Mouse (Mus musculus): ENCODE results near the gene Retsat.

Retsat gene

GRCm38 (mm10) chr6:72588307-72588706, 10.0 kb upstream of the Retsat start:
- in situ Hi-C loops (cut with MboI, MseI): no loop called here

- in situ Hi-C loops (cut with MboI, MseI): no loop called here
These were observed 8.2 kb upstream of the Retsat start for GRCm38 (mm10) chr6:72590111-72590510.

DNA sequence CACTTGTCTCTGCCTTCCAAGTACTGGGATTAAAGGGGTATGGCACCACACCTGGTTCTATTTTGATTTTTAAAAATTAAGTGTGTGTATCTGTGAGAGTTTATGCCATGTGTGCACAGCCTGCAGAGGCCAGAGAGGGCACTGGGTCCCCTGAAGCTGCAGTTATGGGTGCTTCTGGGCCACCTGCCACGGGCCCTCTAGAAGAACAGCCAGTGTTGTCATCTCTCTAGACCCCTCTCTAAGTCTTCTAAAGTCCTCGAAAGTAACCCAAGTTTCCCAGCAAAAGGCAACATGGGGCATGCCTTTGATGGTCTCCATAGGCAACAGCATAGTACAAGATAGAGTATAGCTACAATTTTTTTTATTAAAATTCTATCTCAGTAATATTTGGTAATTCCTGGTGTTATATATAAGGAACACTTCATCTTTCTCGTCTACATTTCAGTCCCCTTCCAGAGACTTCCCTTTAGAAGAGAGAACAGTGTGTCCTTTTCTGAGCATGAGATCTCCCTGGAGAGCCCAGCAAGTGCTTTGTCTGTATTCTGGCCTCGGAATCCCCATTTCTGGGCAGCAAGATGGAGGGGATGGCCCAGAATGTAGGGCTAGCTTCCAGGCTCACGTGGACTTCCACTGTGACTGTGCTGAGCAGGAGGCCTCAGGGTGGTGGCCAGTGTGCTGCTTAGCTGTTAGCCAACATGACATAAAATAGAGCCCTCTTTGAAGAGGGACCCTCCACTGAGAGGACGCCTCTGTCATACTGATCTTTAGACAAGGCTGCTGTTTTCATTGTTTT, 5.1 kb upstream of the Retsat start:
- in situ Hi-C loops (cut with MboI, MseI): no loop called here

- in situ Hi-C loops (cut with MboI, MseI): no loop called here
These were observed 4.4 kb upstream of the Retsat start for GRCm38 (mm10) chr6:72593914-72594313.

DNA sequence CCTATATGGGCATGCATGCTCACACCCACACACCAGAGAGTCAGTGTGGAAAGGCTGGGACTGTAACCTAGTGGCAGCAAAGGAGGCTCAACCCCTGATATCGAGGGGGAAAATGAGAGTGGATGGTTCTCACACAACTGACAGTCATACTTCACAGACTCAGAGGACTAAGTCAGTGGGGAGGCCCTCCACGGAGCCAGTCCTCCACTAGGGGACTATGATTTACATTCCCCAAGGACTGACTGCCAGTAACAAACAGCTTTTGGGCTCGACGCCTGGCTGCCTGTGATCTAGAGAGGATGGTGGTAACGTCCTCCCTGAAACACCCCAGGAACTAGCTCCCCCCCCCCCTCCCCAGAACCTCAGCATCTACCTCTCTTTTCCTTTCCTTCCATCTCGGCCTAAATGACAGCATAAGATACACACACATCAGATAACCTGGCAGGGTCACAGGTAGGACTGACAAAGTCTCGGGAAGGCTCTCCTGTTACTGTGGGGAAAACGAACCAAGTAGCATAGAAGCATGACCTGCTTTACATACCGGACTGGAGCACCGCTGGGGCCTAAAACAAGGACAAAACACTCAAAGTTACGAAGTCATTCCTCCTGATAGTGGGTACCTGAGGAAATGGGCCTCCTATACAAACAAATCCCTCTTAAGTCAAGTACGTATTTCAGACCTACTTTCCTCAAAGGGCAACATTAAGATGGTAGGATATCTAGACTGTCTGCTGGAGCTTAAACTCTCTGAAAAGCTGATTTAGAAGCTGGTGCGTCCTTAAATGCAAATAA, 996 bp upstream of the Retsat start:
- in situ Hi-C loops (cut with MboI, MseI): no loop called here

DNA sequence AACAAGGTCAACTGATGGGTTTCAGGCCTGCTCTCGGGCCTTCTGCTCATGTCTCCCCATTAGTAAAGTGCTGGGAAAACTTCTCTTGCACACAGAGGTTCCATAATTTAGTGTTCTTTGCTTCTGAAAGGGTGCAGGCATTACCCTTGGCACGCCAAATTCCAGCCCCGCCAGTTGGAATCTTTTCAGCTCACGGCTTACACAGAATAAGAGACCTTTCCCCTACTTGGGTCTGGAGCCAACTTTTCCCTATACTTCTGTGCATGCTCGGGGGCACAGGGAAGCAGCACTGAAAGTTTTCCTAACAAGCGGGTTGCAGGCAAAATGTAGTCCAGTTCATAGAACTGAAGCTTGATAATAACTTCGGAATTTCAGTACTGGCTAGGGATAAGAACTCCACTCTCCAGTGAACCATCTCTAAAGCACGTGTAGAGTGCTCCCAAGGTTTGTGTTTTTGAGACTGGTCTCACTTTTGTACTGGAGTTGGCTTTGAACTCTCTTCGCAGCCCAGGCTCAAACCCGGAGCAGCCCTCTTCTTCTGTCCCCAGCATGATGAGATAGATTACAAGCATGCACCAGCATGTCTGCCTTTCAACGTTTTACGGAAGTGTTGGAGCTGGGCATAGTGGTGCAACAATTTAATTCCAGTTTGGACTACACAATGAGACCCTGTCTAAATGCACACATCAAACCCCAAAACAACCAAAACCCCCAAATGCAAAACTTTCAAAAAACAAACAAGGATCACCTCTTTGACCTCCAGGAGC, 699 bp downstream of the Retsat start:
- in situ Hi-C loops (cut with MboI, MseI): no loop called here

- in situ Hi-C loops (cut with MboI, MseI): no loop called here
These were observed 1.9 kb downstream of the Retsat start for GRCm38 (mm10) chr6:72600216-72600615.

GRCm38 (mm10) chr6:72600771-72601170, 2.5 kb downstream of the Retsat start:
- in situ Hi-C loops (cut with MboI, MseI): no loop called here

DNA sequence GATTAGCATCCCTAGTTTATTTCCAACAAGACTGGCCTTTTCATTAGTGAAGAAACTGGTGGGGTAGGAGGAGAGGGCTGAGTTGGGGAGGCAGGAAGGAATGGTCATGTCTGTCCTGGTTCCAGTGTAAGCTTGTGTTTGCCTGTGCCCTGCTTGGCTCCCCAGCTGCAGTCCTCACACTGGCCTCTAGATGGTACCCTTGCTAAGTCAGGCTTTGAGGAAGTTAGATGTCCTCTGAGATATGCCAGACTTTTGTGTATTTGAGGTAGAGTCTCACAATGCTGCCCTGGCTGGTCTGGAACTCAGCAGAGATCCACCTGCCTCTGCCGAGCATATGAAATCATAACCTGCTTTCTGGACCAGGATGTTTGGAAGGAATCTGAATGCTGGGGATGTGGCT, 3.5 kb downstream of the Retsat start:
- in situ Hi-C loops (cut with MboI, MseI): no loop called here

GRCm38 (mm10) chr6:72604066-72604465, 5.8 kb downstream of the Retsat start:
- in situ Hi-C loops (cut with MboI, MseI): no loop called here

DNA sequence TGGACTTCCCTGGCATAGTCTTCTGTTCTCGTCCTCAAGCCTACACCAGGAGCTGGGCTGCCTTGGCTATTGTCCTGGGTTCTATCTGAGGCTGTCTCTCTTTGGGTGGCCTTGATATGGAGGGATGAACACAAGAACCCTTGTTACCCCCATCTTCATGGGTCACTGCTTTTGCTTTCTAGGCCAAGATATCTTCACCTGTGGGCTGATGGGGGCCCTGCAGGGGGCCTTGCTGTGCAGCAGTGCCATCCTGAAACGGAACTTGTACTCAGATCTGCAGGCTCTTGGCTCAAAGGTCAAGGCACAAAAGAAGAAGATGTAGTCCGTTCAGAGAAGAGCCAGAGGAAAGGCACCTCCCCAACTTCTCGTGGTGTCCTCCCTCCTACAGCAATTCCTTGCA, 8.8 kb downstream of the Retsat start:
- in situ Hi-C loops (cut with MboI, MseI): no loop called here

DNA sequence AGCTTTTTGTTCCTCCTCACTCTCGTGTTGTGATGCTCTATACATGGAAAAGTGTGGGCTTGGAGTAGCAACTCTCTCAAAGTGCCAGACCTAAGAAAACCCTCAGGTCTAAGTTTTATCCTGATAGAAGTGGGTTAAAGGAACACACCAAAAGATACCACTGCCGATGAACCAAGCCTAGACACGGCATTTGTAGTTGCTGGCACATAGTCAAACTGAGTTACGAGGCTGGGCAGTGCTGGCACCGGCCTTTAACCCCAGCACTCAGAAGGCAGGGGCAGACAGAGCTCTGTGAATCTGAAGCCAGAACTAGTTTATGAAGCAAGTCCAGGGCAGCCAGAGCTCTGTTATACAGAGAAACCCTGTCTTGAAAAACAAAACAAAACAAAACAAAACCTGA, 9.4 kb downstream of the Retsat start:
- in situ Hi-C loops (cut with MboI, MseI): no loop called here

DNA sequence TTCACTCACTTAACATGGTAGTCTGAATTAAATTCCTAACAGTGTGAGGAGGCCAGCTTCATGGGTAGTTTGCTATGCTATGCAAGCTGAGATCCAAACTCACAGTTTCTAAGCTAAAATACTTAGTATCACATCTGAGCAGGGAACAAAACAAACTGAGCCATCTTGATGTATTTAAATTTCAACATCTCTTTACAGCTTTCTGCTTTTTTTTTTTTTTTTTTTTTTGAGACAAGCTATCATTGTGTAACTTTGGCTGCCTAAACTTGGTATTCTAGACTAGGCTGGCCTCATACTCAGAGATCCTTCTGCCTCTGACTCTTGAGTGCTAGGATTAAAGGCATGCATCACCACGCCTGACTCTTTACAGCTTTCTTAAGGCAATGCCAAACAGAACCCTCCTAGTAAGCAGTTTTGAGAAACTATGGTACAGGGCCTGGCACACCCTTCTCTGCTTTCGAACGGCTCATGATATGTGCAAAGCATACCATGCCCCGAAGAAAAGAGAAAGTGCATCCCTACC, 10.4 kb downstream of the Retsat start:
- in situ Hi-C loops (cut with MboI, MseI): no loop called here

GRCm38 (mm10) chr6:72610261-72610660, 12.0 kb downstream of the Retsat start:
- in situ Hi-C loops (cut with MboI, MseI): no loop called here

DNA sequence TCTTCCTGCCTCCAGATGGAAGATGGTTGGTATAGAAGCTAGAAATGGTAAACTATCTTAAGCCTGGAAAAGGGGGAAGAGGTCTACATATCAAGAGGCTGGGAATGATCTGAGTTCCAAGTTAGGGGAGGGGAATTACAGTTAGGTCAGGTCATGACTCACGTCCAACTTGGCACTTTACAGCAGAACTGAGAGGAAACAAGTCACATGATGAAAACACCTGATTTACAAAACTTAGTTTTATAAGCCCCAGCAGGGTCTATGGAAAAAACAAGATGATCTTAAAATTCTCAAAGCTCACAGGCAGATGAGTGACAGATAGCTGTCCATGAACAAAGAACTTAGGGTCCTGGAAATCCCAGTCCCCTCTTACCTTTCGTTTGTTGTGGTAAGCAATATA, 16.9 kb downstream of the Retsat start:
- in situ Hi-C loops (cut with MboI, MseI): no loop called here

- in situ Hi-C loops (cut with MboI, MseI): no loop called here
These were observed 17.5 kb downstream of the Retsat start for GRCm38 (mm10) chr6:72615561-72616375.

GRCm38 (mm10) chr6:72616643-72617288, 18.5 kb downstream of the Retsat start, which contains the start of gene Tgoln1:
Gene Tgoln1 (minus strand): TSS chr6:72617000.
- in situ Hi-C loops (cut with MboI, MseI): no loop called here

DNA sequence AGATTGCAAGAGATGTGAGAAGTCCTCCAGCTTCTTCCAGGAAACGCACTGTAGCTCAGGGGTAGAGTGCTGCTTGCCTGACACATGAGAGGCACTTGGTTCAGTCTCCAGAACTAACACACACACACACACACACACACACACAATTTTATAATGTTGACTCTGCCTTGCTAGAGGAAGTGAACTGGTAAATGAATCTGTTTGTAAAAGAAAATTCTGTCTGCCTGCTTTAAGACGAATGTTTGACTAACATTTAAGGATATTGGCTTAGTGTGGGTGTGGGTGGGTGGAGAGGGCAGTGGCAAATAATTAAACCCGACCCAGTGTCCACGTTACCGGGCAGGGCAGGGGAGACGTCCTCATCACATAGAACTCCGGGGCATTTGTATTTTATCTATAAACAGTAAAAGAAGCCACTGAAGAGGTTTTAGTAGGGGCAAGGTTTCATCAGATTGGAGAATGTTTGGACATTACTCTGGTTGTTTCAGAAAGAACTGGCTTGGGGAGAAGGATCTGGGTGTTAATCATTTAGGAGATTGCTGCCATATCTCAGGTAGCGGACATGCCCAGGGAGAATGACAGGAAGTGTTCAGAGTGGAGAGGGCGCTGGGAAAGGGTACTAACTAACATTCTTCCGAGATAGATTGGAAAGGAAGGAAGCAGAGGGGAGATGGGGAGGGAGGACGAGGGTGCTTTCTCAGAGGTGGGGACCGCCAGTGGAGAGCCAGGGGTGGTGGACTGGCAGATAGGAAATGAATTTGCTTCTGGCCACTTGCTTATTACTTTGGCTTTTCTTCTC, 21.7 kb downstream of the Retsat start:
- in situ Hi-C loops (cut with MboI, MseI): no loop called here

GRCm38 (mm10) chr6:72620920-72621319, 22.6 kb downstream of the Retsat start:
- in situ Hi-C loops (cut with MboI, MseI): no loop called here

DNA sequence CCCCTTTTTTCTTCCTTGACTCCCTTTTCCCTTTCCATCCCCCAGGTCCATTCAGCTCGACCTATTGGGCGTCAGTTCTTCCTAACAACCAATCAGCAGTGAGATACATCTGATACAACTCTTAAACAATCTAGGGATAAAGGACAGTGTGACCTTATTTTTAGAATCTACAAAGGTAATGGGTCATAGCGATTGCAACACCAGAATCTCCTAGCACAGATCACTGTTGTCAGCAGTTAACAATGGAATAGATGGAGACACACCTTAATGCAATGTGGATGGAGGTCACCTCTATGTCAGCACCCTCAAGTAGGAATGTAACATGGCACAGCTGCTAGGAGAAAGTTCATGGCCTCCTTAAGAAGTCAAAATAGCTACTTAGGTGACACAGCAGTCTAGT, 24.6 kb downstream of the Retsat start:
- in situ Hi-C loops (cut with MboI, MseI): no loop called here
